Mouse (Mus musculus): ENCODE measurements around the gene Hba-a1. TPM values are rescaled to one million over a fixed set of nuclear protein-coding genes. Genes with fewer than 3 reads are reported as not detected.

Hba-a1 gene
- polyA plus RNA-seq, 1 experiment: 41.7 TPM

GRCm38 (mm10) chr11:32247068-32247467, 36.2 kb upstream of the Hba-a1 start:
- H3K36me3 ChIP-seq (ENCODE audit: control insufficient read depth, insufficient read depth, low read length): no peaks in the 10 kb centered on the region; the same call in 1 of the 2 replicates
- no peak overlapping the region for H3K27ac ChIP-seq (ENCODE audit: control insufficient read depth, insufficient read depth, low read depth, low read length)

DNA sequence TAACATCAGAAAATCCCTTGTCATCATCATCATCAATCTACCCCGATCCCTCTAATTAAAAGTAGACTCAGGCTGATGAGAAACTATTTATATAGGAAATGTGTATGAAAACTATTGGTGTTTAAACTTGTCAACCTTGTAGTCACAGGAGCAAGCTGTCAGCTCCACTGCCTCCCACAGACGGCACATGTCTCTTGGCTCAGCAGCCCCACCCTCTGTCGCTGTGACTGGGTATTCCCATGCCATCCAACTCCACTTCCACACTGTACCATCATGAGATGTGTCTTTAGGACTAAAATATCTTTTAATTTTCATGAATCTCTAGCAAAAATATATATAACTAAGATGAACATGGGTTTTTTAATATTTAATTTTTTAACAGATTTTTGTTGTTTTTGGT, 35.0 kb upstream of the Hba-a1 start:
- no peak overlapping the region for H3K27ac ChIP-seq (ENCODE audit: control insufficient read depth, insufficient read depth, low read depth, low read length)
- no peak for TF ChIP-seq POLR2A (IDR thresholded peaks at IDR 0.05; ENCODE audit: control insufficient read depth, low read depth, low read length)
- H3K36me3 ChIP-seq (ENCODE audit: control insufficient read depth, insufficient read depth, low read length): no peaks in the 10 kb centered on the region; the same call in 1 of the 2 replicates
- H3K4me1 ChIP-seq (ENCODE audit: control insufficient read depth, insufficient read depth, low read length): no peaks in the 10 kb centered on the region
- H3K27me3 ChIP-seq (ENCODE audit: control insufficient read depth, insufficient read depth, low read length): no peaks in the 10 kb centered on the region
- no peak overlapping the region for H3K4me3 ChIP-seq (ENCODE audit: control insufficient read depth, low read depth, low read length)

More at GRCm38 (mm10) chr11:32247068-32247467, 36.2 kb upstream of the Hba-a1 start:
- no peaks in the 10 kb centered on the region for H3K4me1 ChIP-seq (ENCODE audit: control insufficient read depth, insufficient read depth, low read length)
- H3K4me3 ChIP-seq (ENCODE audit: control insufficient read depth, low read depth, low read length): no peak overlapping the region
- H3K27me3 ChIP-seq (ENCODE audit: control insufficient read depth, insufficient read depth, low read length): no peaks in the 10 kb centered on the region
- TF ChIP-seq POLR2A (IDR thresholded peaks at IDR 0.05; ENCODE audit: control insufficient read depth, low read depth, low read length): no peak
- no peak for TF ChIP-seq CTCF (IDR thresholded peaks at IDR 0.05; ENCODE audit: control insufficient read depth, insufficient read depth, insufficient replicate concordance, low read depth, low read length)

DNA sequence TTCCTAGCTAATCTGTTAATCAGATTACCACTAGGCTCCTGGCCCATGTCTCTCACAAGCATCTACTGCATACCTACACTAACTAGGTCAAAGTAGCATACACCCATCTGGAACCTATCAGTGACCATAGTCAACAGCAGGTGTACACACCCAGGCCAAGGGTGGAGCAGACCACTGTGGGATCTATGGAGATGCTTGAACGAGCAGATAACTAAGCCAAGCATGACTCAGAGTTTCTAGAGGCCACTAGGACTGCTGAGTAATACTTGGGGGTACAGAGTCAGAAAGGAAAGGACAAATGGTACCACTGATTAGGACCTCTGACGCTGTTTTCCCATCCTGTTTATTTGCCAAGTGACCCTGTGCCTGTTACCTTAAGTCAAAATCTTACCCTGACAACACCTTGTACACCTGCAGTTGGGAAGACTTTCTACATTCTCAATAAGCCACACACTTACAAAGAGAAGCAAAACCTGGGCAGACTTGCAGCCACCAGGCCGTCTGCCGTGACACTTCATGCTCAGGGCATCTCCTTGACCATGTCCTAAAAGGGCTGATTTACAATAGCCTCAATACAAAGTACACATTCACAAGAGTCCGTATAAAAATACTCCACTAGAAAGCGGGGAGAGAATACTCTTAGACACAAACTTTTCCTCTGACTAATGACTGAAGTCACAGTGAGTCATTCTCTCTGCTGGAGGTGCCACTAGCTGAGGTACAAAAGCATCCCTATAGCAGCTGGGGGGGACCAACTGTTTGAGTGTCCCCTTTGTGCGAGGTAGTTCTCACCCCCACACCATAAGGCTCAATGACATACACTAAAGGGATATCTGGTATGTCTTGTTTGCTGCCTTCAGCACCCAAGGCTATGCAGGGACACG, 32.2 kb upstream of the Hba-a1 start:
- H3K27me3 ChIP-seq (ENCODE audit: control insufficient read depth, insufficient read depth, low read length): no peaks in the 10 kb centered on the region
- H3K4me3 ChIP-seq (ENCODE audit: control insufficient read depth, low read depth, low read length): no peak overlapping the region
- no peak for TF ChIP-seq POLR2A (IDR thresholded peaks at IDR 0.05; ENCODE audit: control insufficient read depth, low read depth, low read length)
- no peak for TF ChIP-seq CTCF (IDR thresholded peaks at IDR 0.05; ENCODE audit: control insufficient read depth, insufficient read depth, insufficient replicate concordance, low read depth, low read length)
- H3K36me3 ChIP-seq (ENCODE audit: control insufficient read depth, insufficient read depth, low read length): no peaks in the 10 kb centered on the region; the same call in 1 of the 2 replicates
- H3K4me1 ChIP-seq (ENCODE audit: control insufficient read depth, insufficient read depth, low read length): no peaks in the 10 kb centered on the region
- H3K27ac ChIP-seq (ENCODE audit: control insufficient read depth, insufficient read depth, low read depth, low read length): no peak overlapping the region

DNA sequence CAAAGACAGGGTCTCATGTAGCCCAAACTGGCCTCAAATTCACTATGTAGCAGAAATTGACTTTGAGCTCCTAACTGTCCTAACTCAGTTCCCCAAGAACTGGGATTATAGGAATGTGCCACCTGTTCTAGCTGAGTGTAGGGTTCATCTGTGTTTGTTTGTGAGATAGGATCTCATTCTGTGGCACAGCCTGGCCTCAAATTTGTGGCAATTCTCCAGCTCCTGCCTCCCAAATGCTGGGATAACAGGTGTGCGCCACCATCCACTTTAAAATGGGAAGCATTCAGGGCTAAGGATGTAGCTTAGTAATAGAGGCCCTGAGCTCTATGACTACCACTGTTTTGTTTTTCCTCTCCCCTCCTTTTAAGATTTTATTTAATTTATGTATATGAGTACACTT, 30.2 kb upstream of the Hba-a1 start:
- Histone ChIP-seq H3K27ac (ENCODE audit: control insufficient read depth, insufficient read depth, low read depth, low read length) (no peak overlapping the region), H3K27me3 (ENCODE audit: control insufficient read depth, insufficient read depth, low read length) (no peaks in the 10 kb centered on the region), H3K4me1 (ENCODE audit: control insufficient read depth, insufficient read depth, low read length) (no peaks in the 10 kb centered on the region), H3K36me3 (ENCODE audit: control insufficient read depth, insufficient read depth, low read length) (no peaks in the 10 kb centered on the region; the same call in 1 of the 2 replicates), H3K4me3 (ENCODE audit: control insufficient read depth, low read depth, low read length) (no peak overlapping the region)
- TF ChIP-seq CTCF (IDR thresholded peaks at IDR 0.05; ENCODE audit: control insufficient read depth, insufficient read depth, insufficient replicate concordance, low read depth, low read length) (no peak), POLR2A (IDR thresholded peaks at IDR 0.05; ENCODE audit: control insufficient read depth, low read depth, low read length) (no peak)

DNA sequence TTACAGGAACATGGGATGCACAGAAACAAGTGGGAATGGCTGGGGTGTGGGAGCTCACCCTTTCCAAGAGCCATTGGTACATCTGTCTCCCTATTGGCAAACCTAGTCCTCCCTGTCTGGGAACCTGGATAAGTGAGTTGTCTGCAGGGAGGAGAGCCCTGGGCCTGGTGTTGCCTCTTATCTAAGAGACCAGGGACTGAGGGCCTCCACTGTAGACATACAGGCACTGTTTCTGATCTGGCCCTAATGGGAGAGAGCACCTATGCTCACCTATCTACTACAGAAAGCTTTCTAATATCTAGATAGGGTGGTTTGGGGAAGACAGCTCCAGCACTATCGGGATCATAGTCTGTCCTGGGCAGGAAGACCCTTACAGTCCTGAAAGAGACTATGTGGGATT, 27.2 kb upstream of the Hba-a1 start:
- Histone ChIP-seq H3K36me3 (ENCODE audit: control insufficient read depth, insufficient read depth, low read length) (no peaks in the 10 kb centered on the region), H3K27ac (ENCODE audit: control insufficient read depth, insufficient read depth, low read depth, low read length) (no peak overlapping the region), H3K27me3 (ENCODE audit: control insufficient read depth, insufficient read depth, low read length) (no peaks in the 10 kb centered on the region), H3K4me3 (ENCODE audit: control insufficient read depth, low read depth, low read length) (no peak overlapping the region), H3K4me1 (ENCODE audit: control insufficient read depth, insufficient read depth, low read length) (no peaks in the 10 kb centered on the region)
- no peak for TF ChIP-seq CTCF (IDR thresholded peaks at IDR 0.05; ENCODE audit: control insufficient read depth, insufficient read depth, insufficient replicate concordance, low read depth, low read length)
- TF ChIP-seq POLR2A (IDR thresholded peaks at IDR 0.05; ENCODE audit: control insufficient read depth, low read depth, low read length): no peak

DNA sequence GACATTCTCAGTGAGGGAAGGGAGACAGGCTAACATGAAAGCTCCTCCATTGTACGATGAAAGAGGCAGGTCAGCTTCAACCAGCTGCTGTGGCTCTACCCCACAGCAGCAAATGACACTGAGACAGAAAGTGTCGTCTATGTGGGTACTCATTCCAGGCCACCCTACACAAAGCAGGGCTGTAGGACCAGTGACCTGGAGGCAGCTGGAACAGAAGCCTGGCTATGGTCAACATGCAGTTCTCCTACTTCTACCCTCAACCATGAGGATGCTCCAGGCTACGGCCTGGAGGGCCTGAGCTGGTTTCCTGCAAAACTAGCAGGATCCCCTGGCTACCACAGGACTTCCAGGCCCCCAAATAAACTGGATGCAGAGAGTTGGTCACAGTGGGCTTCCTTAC, 26.7 kb upstream of the Hba-a1 start:
- no peak overlapping the region for H3K27ac ChIP-seq (ENCODE audit: control insufficient read depth, insufficient read depth, low read depth, low read length)
- no peak for TF ChIP-seq POLR2A (IDR thresholded peaks at IDR 0.05; ENCODE audit: control insufficient read depth, low read depth, low read length)
- TF ChIP-seq CTCF (IDR thresholded peaks at IDR 0.05; ENCODE audit: control insufficient read depth, insufficient read depth, insufficient replicate concordance, low read depth, low read length): no peak
- H3K4me3 ChIP-seq (ENCODE audit: control insufficient read depth, low read depth, low read length): no peak overlapping the region
- no peaks in the 10 kb centered on the region for H3K27me3 ChIP-seq (ENCODE audit: control insufficient read depth, insufficient read depth, low read length)
- H3K4me1 ChIP-seq (ENCODE audit: control insufficient read depth, insufficient read depth, low read length): no peaks in the 10 kb centered on the region
- no peaks in the 10 kb centered on the region for H3K36me3 ChIP-seq (ENCODE audit: control insufficient read depth, insufficient read depth, low read length)

DNA sequence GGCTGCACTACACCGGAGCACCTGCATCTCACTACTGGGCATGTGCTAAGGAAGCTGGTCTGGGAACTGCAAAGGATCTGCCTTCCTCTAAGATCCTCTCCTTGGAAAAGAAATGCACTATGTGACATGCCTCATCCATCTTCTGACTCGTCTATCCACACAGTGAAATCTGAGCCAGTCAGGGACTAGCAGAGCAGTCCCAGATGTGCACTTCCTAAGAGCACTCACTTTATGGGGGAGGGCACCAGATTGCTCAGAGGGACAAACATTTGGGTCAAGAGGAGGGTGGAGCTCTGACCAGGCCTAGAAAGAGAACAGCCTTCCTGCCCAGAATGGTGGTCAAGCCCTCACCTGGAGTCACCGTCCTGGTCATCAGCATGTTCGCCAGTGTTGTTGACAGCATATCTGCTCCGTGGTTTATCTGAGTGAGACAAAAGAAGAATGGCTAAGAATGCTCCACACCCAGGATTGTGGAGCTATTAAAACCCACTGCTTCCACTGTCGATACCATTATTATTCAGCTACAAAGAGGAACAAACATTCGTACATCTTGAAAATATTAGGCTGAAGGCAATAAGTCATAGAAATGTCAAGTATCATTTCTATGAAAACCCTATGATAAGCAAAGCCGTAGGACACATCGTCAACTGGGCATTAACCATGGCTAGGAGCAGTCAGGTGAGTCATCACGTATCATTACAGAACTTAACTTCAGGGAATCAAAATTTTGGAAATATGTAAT, 20.5 kb upstream of the Hba-a1 start:
- TF ChIP-seq CTCF (IDR thresholded peaks at IDR 0.05; ENCODE audit: control insufficient read depth, insufficient read depth, insufficient replicate concordance, low read depth, low read length) (no peak), POLR2A (IDR thresholded peaks at IDR 0.05; ENCODE audit: control insufficient read depth, low read depth, low read length) (no peak)
- H3K4me3 ChIP-seq (ENCODE audit: control insufficient read depth, low read depth, low read length): no peak overlapping the region
- H3K27me3 ChIP-seq (ENCODE audit: control insufficient read depth, insufficient read depth, low read length): no peaks in the 10 kb centered on the region
- H3K27ac ChIP-seq (ENCODE audit: control insufficient read depth, insufficient read depth, low read depth, low read length): no peak overlapping the region
- H3K4me1 ChIP-seq (ENCODE audit: control insufficient read depth, insufficient read depth, low read length): peaks cover under 1% of the 10 kb centered on the region; the same call in 1 of the 2 replicates
- H3K36me3 ChIP-seq (ENCODE audit: control insufficient read depth, insufficient read depth, low read length): no peaks in the 10 kb centered on the region
